Mouse (Mus musculus): Measurements from ENCODE around the gene Rnpep.
"Not testable (repeated sequence)": the region's sequence is repeated elsewhere in the genome, so short reads cannot be mapped to it uniquely, and the experiment has no call there.

Rnpep gene

DNA sequence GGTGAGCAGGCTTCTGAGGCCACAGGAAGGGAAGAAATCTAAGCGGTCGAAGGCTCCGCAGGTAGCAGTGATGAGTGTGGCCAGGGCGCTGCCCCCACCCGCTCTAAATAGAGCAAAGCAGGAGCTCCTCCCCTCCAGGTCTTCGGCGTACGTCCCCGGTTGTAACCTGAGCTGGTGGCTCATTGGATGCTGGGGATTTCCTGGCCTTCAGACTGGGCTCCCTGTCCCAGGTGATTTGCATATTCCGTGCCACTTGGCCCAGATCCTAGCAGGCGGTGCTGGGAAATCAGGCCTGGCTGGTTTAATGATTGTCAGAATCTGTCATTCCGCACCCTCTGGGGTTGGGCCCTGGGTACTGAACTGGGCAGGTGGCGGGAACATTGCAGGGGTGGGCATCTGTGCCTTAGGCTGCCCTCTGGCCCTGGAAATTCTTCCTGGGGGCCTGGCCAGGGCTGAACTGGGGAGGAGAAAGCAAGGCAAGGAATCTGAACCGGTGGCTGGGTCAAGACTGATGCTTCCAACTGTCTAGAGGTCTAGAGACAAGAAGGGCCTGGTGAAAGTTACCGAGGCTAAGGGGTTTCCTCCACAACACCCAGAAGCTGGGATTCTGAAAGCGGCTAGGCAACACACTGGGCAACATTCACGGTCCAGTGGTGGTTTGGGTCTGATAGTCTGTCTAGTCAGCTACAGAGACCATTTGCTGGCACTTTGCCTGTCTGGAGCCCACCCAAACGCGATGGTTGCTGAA lies 25.3 kb downstream of the Rnpep start, which contains the start of gene Elf3:
TSS of gene Elf3 (minus strand) at position 189 of the 748 bp plus-strand sequence.
- DNase-seq (ENCODE audit: low spot score in 2 of 2): no peak

DNA sequence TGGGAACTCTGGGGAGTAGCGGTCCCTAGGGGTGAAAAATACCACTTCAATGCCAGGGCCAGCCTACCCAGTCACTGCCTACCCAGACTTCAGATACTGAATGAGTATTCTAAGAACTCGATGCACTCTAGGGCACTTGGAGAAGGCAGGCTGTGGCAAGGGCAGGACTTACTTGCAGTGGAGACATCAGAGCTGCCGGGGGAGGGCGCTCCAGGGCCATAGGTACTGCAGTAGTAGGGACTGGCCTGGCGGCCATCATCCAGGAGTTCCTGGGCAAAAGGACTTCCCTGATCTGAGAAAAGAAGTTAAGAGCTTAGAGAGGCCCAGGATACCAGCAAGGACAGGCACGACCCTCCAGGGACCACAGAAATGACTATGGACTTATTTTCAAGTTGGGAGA lies 27.6 kb downstream of the Rnpep start:
- no peak for DNase-seq (ENCODE audit: low spot score in 2 of 2)

DNA sequence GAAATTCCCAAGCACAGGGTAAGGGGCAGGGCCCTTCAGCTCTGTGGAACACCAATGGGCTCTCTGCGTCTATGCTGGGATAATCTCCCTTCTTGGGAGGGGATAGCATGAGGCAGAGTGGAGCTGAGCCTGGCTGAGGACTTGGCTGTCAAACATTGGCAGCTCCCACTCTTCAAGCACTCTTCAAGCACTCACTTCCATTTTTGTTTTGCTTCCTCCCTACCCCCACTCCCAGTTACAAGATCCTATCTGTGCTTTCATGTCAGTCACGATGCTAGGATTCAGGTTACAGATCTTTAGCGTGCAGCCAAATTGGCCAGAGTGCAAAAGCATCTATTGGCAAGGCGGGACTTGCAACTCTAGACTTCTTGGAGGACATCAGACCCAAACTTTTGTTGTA lies 31.0 kb downstream of the Rnpep start:
- no peak for DNase-seq (ENCODE audit: low spot score in 2 of 2)

DNA sequence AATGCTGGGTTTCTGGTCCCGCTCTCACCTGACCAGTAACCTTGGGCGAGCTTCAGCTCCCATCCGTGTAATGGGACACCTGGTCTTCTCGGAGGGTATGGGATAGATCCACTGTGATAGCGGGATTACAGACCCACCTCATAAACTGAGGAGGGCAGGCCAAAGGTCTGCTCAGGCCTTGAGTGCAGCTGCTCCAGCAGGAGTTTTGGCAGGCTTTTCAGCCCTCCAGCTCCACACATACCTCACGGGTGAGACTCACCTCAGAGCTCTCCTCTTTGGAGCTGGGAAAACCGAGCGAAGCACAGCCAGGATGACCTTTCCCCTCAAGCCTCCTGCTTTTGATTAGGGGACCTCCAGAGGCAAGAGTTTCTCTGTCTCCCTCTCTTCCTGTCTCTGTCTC lies 32.5 kb downstream of the Rnpep start:
- DNase-seq (ENCODE audit: low spot score in 2 of 2): no peak

DNA sequence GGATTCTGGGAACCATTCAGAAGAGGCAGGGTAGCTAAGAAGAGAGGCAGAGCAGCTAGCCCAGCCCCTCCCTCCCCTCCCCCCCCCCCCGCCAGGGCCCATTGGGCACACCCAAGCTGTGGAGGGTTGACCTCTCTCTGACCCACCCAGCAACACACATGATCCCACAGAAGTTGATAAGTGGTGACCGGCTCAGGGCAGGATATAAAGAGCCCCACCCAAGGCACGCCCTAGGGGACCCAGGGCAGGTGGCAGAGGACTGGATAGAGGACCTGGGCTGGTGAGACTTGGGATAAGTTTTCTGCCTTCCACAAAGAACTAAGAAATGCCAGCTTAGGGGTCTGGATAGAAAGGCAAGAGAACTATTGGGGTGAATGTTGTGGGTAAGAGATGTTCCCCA lies 33.2 kb downstream of the Rnpep start:
- DNase-seq (ENCODE audit: low spot score in 2 of 2): no peak

DNA sequence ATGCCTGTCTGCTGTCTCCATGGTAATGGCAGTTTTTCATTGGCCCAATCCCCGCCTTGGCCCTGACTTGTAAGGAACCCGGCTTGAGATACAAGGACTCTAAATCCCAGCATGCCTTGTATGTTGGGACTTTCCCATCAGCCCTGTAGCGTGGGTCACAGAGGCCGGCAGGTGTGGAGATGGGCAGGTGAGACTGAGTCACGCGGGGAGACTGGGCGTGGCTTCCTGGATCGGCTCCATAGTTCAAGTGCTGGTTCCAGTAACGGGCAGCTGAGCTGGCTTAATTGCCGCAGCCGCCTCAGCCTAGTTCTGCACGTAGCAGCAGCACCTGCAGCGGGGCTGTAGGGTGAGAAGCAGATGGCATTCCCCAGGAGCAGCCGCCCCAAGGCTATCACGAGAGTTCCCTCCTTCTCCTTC lies 35.4 kb downstream of the Rnpep start:
- DNase-seq (ENCODE audit: low spot score in 2 of 2): no peak

DNA sequence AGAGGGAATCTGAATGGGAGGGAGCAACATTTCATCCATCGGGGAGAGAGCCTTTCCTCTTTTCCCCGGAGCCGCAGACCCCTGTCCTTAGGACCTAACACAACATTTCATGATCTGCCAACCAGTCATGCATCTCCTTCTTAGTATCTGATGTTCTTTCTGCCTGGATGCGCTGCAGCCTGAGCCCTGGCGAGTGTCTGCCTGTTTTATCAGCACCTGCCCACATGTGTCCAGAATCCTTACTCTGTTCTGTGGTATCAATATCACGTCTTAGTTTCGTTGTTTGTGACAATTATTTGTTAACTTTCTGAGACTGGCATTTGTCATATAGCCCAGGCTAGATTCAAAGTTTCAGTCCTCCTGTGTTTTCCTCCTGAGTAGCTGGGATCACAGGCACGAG lies 39.9 kb downstream of the Rnpep start:
- no peak for DNase-seq (ENCODE audit: low spot score in 2 of 2)

DNA sequence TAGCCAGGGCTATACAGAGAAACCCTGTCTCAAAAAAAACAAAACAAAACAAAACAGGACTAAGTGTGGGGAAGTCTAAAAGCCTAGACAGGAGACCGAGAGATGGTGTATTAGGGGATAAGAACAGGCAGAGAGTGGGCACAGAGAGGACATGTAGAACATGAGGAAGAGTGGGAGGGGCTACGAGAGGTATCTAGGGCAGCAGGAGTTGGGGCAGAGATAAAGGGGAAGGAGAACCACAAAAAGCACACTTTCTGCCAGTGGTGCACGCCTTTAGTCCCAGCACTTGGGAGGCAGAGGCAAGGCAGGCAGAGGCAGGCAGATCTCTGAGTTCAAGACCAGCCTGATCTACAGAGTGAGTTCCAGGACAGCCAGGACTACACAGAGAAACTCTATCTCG lies 43.7 kb downstream of the Rnpep start:
- DNase-seq (ENCODE audit: low spot score in 2 of 2): not testable (repeated sequence)

DNA sequence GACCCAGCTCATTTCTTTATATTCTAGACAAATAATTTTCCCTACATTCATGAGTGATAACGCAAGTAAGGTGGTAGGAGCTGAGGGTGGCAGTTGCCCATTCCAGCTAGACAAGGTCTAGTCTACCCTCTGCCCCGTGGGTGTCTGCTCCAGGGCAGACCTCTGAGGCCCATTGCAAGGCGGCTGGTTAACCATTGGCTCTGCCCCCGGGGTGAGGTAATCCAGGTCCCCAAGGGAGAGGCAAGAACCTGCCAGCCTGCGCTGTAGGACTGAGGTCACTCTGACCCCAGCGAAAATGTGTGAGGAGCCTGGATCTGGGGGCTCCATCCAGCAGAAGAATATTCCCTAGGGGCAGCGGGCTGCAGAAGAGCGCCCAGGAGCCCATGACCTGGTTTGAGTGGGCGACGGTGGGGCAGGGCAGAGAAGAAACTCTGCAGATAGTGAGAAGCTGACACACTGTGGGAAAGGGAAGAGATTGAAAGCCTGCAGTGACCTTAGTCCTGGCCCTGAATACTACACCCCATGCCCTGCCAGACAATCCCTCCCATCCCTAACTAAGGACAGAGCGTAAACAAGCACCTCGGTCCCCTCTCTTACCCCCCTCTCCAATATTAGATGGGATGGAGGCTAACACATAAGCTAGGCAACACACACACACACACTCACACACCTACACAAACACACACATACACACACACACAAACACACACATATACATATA lies 46.6 kb downstream of the Rnpep start:
- no peak for DNase-seq (ENCODE audit: low spot score in 2 of 2)

DNA sequence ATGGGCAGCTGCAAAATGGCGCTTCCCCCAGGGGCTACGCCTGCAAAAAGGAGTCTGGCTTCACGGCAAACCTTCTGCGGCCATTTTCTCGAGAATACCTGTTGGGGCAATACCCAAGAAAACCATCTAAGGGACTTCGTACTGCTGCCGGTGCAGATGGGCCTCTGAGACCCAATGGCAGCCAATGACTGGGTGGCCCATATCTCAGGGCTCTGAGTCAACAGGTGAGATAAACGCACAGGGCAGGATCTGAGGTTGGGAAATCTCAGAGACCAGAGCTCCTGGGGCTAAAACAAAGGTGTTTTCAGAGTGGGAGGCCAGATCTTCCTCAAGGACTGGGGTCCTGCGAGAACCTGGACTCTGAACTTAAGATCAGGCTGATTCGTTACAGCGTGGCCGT lies 49.1 kb downstream of the Rnpep start:
- DNase-seq (ENCODE audit: low spot score in 2 of 2): no peak

DNA sequence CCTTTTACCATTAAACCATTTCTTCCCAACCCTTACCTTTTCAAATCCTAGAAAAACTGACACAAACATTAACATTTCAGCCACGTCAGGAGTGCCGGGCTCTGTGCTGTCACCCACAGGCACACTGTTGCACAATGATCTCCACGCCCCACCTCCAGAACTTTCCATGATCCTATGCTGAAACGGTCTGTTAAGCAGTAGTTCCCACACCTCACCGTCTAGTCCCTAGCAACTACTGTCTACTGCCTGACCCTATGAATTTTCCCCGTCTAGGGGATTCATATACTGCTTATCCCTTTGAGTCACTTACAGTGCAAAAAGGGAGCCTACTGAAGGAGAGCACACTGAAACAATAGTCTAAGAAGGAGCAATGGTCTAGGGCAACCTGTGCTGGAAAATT lies 49.9 kb downstream of the Rnpep start:
- no peak for DNase-seq (ENCODE audit: low spot score in 2 of 2)

DNA sequence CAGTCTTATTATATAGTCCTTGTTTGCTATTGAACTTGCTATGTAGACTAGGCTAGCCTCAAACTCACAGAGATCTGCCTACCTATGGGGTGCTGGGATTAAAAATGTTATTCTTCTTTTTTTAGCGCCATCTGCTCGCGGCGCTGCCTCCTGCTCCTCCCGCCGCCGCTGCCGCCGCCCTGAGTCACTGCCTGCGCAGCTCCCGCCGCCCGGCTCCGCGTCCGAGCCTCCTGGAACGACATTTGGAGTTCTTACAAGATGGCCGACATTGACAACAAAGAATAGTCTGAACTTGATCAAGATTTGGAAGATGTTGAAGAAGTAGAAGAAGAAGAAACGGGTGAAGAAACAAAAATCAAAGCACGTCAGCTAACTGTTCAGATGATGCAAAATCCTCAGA lies 52.0 kb downstream of the Rnpep start:
- not testable (repeated sequence) for DNase-seq (ENCODE audit: low spot score in 2 of 2)

DNA sequence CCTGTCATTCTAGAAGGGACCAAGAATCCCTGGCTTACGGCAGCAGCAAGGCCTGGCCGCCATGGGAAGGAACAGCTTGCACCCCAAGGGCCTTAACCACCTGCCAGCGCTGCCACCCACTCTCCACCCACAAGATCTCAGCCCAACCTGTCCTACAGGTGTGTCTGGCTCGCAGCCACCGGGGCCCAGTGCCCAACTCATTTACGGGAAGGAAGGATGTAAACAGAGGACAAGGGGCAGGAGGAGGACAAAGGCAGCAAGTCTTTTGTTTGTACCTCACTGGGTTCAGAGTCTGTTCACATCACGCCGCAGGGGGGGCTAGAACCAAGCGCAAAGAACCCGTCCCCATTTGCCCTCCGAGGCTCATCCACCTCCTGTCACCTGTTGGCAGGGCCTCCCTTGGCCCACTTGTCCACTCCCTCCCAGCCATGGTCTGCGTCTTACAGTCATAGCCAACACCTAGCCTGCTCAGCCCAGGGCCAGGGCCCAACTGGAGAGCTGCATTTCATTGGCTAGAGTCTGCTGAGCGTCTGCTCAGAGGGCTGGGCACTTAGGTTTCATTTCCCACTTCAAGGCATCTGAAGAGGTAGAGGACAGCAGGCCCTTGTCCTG lies 56.4 kb downstream of the Rnpep start:
- DNase-seq (ENCODE audit: low spot score in 2 of 2): no peak

DNA sequence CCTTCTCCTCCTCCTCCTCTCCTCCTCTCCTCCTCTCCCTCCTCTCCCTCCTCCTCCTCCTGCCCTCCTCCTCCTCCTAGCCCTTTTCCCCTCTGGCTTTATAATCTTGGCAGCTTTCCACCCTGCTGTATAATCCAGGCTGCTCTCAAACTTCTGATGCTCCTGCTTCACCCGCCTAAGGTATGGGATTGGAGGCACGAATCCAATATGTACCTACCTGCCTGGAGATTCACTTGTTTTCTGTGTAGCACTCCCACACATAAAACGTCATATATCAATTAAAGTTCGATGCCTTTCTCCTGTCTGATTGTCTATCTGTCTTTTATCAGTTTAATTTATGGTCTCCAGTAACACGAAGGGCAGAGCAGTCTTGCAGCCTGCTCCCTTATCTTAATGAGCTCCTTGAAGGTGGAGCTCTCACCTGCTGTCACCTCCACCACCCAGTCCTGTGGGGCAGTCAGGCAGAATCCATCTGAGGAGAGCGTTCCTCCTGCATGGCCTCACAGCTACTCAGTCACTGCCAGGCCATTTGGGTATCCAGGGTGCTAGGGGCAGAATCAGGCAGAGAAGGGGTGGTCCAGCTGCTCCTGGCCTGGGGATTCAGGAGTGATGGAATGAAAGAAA lies 58.8 kb downstream of the Rnpep start:
- no peak for DNase-seq (ENCODE audit: low spot score in 2 of 2)

DNA sequence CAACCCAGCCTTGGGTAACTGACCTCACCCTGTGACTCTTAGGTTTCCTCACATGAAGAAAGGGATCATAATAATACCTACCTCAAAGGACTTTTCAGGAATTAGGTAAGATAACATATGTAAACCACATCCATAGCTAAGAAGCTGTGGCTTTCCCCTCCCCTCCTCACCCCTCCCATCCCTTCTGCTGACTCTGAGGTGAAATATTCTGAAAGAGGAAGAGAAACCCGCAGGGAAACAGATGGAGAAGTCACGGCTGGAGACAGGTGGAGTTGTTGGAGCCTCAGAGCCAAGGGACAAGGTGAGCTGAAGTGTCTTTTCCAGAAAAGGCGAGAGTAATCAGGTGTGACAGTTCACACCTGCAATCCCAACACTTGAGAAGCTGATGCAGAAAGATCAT lies 59.7 kb downstream of the Rnpep start:
- no peak for DNase-seq (ENCODE audit: low spot score in 2 of 2)

DNA sequence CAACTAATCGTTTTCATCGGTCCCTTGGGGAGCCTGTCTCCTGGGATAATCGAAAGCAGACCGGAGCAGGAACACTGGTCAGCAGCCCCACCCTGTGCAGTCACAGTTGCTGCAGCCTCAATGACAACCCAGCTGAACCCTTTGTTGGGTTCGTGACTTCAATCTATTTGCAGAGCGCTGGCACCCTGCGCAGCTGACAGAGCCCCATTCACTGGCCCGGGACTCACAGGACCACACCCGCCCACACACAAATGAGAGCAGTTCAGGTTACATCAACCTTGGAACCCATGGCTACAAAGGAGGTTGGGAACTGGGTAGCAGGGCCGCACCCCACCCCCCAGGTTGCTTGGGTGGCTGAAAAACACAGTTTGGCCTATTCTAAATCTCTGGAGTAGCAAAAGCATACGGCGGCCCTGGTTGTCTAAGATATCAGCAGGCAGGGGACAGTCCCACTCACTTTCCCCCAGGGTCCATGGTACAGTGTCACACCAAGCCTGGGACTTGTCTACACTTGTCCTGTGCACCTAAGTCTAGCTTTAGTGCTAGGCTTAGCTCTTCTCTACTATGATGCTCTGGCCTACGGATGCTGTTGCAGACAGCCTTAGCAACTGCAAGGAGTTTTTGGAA lies 66.2 kb downstream of the Rnpep start:
- DNase-seq (ENCODE audit: low spot score in 2 of 2): no peak

DNA sequence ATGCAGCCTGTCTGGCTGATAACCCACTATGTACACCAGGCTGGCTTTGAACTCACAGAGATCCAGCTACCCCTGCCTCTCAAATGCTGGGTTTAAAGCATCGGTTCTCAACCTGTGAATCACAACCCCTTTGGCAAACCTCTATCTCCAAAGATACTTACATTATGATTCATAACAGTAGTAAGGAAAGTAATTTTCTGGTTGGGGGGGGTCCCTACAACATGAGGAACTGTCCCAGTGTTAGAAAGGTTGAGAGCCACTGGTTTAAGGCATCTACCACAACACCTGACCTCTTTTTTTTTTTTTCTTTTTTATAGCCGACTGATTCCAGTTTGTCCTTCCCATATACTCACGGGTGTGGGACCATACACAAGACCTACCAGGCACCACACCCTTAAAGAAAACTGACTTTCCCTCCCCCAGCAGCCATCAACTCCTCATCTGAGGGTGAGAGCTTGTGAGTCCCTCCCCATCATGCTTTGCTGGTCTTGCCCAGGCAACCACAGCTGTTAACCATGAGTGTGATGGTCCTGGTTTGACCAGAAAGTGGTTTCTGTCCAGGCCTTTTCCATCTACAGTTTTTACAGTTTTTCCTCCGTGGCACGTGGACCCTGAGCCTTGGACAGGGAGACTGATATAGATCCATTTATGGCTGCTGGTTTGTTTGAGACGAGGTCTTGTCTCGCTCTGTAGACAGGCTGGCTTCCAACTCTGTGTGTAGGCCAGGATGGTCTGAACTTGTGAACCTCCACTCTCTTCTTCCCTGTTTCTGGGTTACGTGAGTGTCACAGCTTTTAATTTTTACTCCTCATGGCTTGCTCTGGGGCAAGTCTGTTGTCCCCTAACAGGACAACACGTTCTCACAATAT lies 69.9 kb downstream of the Rnpep start:
- DNase-seq (ENCODE audit: low spot score in 2 of 2): no peak

Data from natural killer cell, adult 2 months (primary cell).